Mouse (Mus musculus): ENCODE measurements around the gene Cdk5rap2.

Cdk5rap2 gene

GRCm38 (mm10) chr4:70260419-70260807 is 149.8 kb downstream of the Cdk5rap2 start:
- no peak for DNase-seq (ENCODE audit: low spot score)

- no peak for DNase-seq (ENCODE audit: low spot score)
Observed at GRCm38 (mm10) chr4:70259726-70260418, 150.4 kb downstream of the Cdk5rap2 start.

- no peak for DNase-seq (ENCODE audit: low spot score)
Observed at GRCm38 (mm10) chr4:70258826-70259225, 151.4 kb downstream of the Cdk5rap2 start.

- DNase-seq (ENCODE audit: low spot score), result no peak
Observed at GRCm38 (mm10) chr4:70258205-70258604, 152.0 kb downstream of the Cdk5rap2 start.

GRCm38 (mm10) chr4:70251782-70252181 is 158.5 kb downstream of the Cdk5rap2 start:
- no peak for DNase-seq (ENCODE audit: low spot score)

GRCm38 (mm10) chr4:70245706-70246105 is 164.5 kb downstream of the Cdk5rap2 start:
- DNase-seq (ENCODE audit: low spot score), result no peak

GRCm38 (mm10) chr4:70243561-70244120 is 166.6 kb downstream of the Cdk5rap2 start:
- DNase-seq (ENCODE audit: low spot score), result no peak

GRCm38 (mm10) chr4:70239731-70240130 is 170.5 kb downstream of the Cdk5rap2 start:
- no peak for DNase-seq (ENCODE audit: low spot score)

GRCm38 (mm10) chr4:70238862-70239261 is 171.4 kb downstream of the Cdk5rap2 start:
- DNase-seq (ENCODE audit: low spot score), result no peak

- no peak for DNase-seq (ENCODE audit: low spot score)
Observed at GRCm38 (mm10) chr4:70232383-70232782, 177.9 kb downstream of the Cdk5rap2 start.

- DNase-seq (ENCODE audit: low spot score), result no peak
Observed at GRCm38 (mm10) chr4:70229874-70230273, 180.4 kb downstream of the Cdk5rap2 start.

GRCm38 (mm10) chr4:70228350-70228749 is 181.9 kb downstream of the Cdk5rap2 start:
- no peak for DNase-seq (ENCODE audit: low spot score)

GRCm38 (mm10) chr4:70227667-70228066 is 182.6 kb downstream of the Cdk5rap2 start:
- DNase-seq (ENCODE audit: low spot score), result no peak

- no peak for DNase-seq (ENCODE audit: low spot score)
Observed at GRCm38 (mm10) chr4:70224503-70224902, 185.7 kb downstream of the Cdk5rap2 start.

GRCm38 (mm10) chr4:70221878-70222277 is 188.4 kb downstream of the Cdk5rap2 start:
- no peak for DNase-seq (ENCODE audit: low spot score)

GRCm38 (mm10) chr4:70221370-70221769 is 188.9 kb downstream of the Cdk5rap2 start:
- DNase-seq (ENCODE audit: low spot score), result no peak

GRCm38 (mm10) chr4:70220277-70221180 is 189.7 kb downstream of the Cdk5rap2 start:
- no peak for DNase-seq (ENCODE audit: low spot score)

- DNase-seq (ENCODE audit: low spot score), result no peak
Observed at GRCm38 (mm10) chr4:70219776-70220175, 190.5 kb downstream of the Cdk5rap2 start.

- DNase-seq (ENCODE audit: low spot score), result no peak
Observed at GRCm38 (mm10) chr4:70185971-70186370, 224.3 kb downstream of the Cdk5rap2 start.

Data from T-cell, adult 2 months (primary cell).